Mouse (Mus musculus) ES-Bruce4 (cell line): ENCODE results near the gene Agl.

Experiments used
- CTCF ChIP-seq: IDR thresholded peaks from one replicate; pipeline ENCODE4 v1.8.1; 2011; ENCODE audit warnings: low read depth, low read length
- EP300 ChIP-seq: IDR thresholded peaks from 2 replicates; pipeline ENCODE4 v1.6.1; 2011; ENCODE audit warnings: low read depth, low read length; ENCODE audit not compliant: insufficient read depth
- POLR2A ChIP-seq: IDR thresholded peaks from one replicate; pipeline ENCODE4 v1.8.1; 2011; ENCODE audit warnings: low read length; ENCODE audit not compliant: insufficient read depth

GRCm38 (mm10) chr3:116726807-116727206 is 81.2 kb downstream of the Agl start:
- TF ChIP-seq POLR2A (no peak), CTCF (no peak), EP300 (no peak)
